Mouse (Mus musculus) CH12.LX (cell line): ENCODE measurements around the gene Nagpa. TPM values are rescaled to one million over a fixed set of nuclear protein-coding genes. Genes with fewer than 3 reads are reported as not detected.
"Not testable (repeated sequence)": the region's sequence is repeated elsewhere in the genome, so short reads cannot be mapped to it uniquely, and the experiment has no call there.

Source experiments
- DNase-seq: peaks from one replicate; pipeline ENCODE4 v3.0.0-alpha.2; 2013; ENCODE audit errors: extremely low read depth
- H3K27ac ChIP-seq: 2 replicates; pipeline ENCODE4 v1.5.1; 2012; ENCODE audit warnings: low read depth, mild to moderate bottlenecking, control low read depth, moderate library complexity; ENCODE audit not compliant: insufficient read depth
- H3K27me3 ChIP-seq: replicated peaks from 2 replicates; pipeline ENCODE3; 2012; ENCODE audit warnings: inconsistent platforms
- H3K36me3 ChIP-seq, 2 experiments: replicated peaks in 1 of 2; 2 replicates each; pipeline versions ENCODE3 to v1.6.1; 2012; ENCODE audit warnings: inconsistent platforms in 1 of 2, low read length in 1 of 2, mild to moderate bottlenecking in 1 of 2, mixed read lengths in 1 of 2, moderate library complexity in 1 of 2; ENCODE audit not compliant: control insufficient read depth in 1 of 2, insufficient read depth in 1 of 2
- H3K4me1 ChIP-seq, 2 experiments: 2 replicates each; pipeline ENCODE4 v1.6.1; 2012; ENCODE audit warnings: inconsistent platforms in 1 of 2, moderate library complexity in 1 of 2; ENCODE audit not compliant: insufficient read depth in 2 of 2, control insufficient read depth in 1 of 2
- H3K4me2 ChIP-seq: 2 replicates; pipeline ENCODE4 v1.6.1; 2012; ENCODE audit warnings: low read depth, mild to moderate bottlenecking, control low read depth; ENCODE audit not compliant: poor library complexity, insufficient read depth, severe bottlenecking
- H3K4me3 ChIP-seq, 3 experiments: fragments of 150-350 bp in 1 of 3; sonication (generic) in 1 of 3; replicated peaks in 1 of 3; 2 replicates each; pipeline versions ENCODE3 to v1.5.1; 2011 to 2012; ENCODE audit warnings: low read depth in 2 of 3, low read length in 2 of 3, mild to moderate bottlenecking in 2 of 3, moderate library complexity in 2 of 3, control low read depth in 1 of 3, improper control_type of control experiment in 1 of 3, inconsistent platforms in 1 of 3, mixed read lengths in 1 of 3; ENCODE audit not compliant: poor library complexity in 1 of 3
- H3K79me2 ChIP-seq: replicated peaks from 2 replicates; pipeline ENCODE4 v1.6.1; 2012; ENCODE audit warnings: mild to moderate bottlenecking, moderate library complexity; ENCODE audit not compliant: control insufficient read depth, poor library complexity, insufficient read depth, severe bottlenecking; ENCODE audit errors: extremely low read depth
- H3K9ac ChIP-seq: 2 replicates; pipeline ENCODE4 v1.6.1; 2012; ENCODE audit warnings: low read depth, mild to moderate bottlenecking, control low read depth, moderate library complexity; ENCODE audit not compliant: insufficient read depth
- H3K9me3 ChIP-seq: replicated peaks from 2 replicates; pipeline ENCODE3; 2012; ENCODE audit warnings: low read length, inconsistent platforms, mixed read lengths
- JUND ChIP-seq: conservative IDR thresholded peaks from 2 replicates; pipeline ENCODE4 v1.6.1; 2011; ENCODE audit warnings: low read depth, low read length, improper control_type of control experiment
- MEF2A ChIP-seq: IDR thresholded peaks from 2 replicates; pipeline ENCODE4 v1.6.1; 2014; ENCODE audit warnings: low read depth, mild to moderate bottlenecking, inconsistent platforms, low read length, improper control_type of control experiment, borderline replicate concordance
- NRF1 ChIP-seq: IDR thresholded peaks from 2 replicates; pipeline ENCODE4 v1.6.1; 2014; ENCODE audit warnings: low read depth, mild to moderate bottlenecking, inconsistent platforms, low read length, improper control_type of control experiment, moderate library complexity
- RAD21 ChIP-seq: IDR thresholded peaks from 2 replicates; pipeline ENCODE4 v1.6.1; 2011; ENCODE audit warnings: low read depth, mild to moderate bottlenecking, low read length, improper control_type of control experiment, moderate library complexity
- dilution Hi-C: fragments of 300-500 bp; cut with MboI; formaldehyde crosslinking; loops from 2 replicates; pipeline ENCODE4 v1.14.3; 2020; ENCODE audit warnings: low sequenced_read_pairs; ENCODE audit not compliant: extremely low pct_unique_long_range_greater_than_20kb, extremely low pct_ligation_motif_present
- in situ Hi-C: fragments of 300-500 bp; cut with MboI; formaldehyde crosslinking; loops from 3 replicates; pipeline ENCODE4 v1.14.3; 2019; ENCODE audit warnings: low sequenced_read_pairs, low pct_ligation_motif_present, low pct_unique_long_range_greater_than_20kb, mixed read lengths
- polyA plus RNA-seq: library from polyadenylated mRNA; unstranded; fragments of >175 nt; gene quantifications from 2 replicates; pipeline ENCODE4 v1.2.1, GENCODE M21; 2012; ENCODE audit warnings: low read depth; ENCODE audit not compliant: insufficient read length
- total RNA-seq, 2 experiments: library from RNA; depleted of rRNA; stranded (reverse); fragments of 300-350 nt in 1 of 2; fragments of >200 nt in 1 of 2; gene quantifications; 2 replicates each; pipeline ENCODE4 v1.2.3; 2012 to 2014

Gene Nagpa
- total and polyA plus RNA-seq, 3 experiments, result 41.9 to 80.6 (median 50.2) TPM

DNA sequence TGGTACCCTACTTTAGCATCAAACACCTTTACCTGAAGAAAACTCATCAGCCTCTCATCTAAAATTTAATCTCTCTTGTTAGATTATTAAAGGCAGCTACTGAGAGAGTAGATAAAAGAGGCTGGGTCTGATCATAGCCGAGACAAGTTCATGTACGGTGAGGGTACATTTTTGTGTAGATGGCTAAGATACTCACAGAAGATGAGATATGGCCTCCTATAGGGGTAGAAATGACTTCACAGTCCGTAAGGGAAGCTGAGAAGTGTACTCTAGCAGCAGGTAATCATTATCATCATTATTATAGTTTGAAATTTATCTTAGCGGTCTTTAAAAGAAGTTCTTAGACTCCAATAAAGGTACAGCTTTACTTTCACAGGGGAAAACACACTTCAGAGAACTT is 29.2 kb upstream of the Nagpa start:
- TF ChIP-seq RAD21 (no peak), JUND (no peak), NRF1 (no peak), MEF2A (no peak)
- Histone ChIP-seq H3K9me3 (peaks cover 11% of the 10 kb centered on the region), H3K36me3 (peaks cover 9 to 27% of the 10 kb centered on the region in 2 experiments), H3K4me2 (peak overlapping the region; percentile 50), H3K27me3 (peaks cover 4% of the 10 kb centered on the region), H3K9ac (no peak overlapping the region; the same call in 1 of the 2 replicates), H3K27ac (no peak overlapping the region), H3K79me2 (peaks cover 15% of the 10 kb centered on the region; the same call in 1 of the 2 replicates), H3K4me1 (peaks cover 6 to 24% of the 10 kb centered on the region in 2 experiments; a peak in 3 of 4 replicates), H3K4me3 (peak overlapping the region in 2 of 3 experiments; percentile 44 to 84)
- dilution Hi-C loops, result no loop called here
- DNase-seq, result no peak
- in situ Hi-C loops, result no loop called here

DNA sequence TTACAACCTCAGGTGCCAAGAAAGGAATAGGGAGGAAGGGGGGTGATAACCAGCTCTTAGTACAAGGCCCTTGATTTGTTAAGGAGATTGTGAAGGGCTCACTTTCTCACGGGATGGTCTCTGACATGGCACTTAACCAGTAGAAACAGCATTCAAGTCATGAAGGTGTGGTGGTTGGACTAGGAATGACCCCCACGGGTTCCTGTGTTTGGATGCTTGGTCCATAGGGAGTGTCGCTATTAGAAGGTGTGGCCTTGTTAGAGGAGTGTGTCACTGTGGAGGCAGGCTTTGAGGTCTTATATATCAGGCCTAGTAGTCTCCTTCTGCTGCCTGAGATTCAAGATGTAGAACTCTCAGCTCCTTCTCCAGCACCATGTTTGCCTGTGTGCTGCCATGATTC is 24.3 kb upstream of the Nagpa start:
- peaks cover 11% of the 10 kb centered on the region for H3K9me3 ChIP-seq
- DNase-seq, in situ Hi-C loops, H3K4me3 ChIP-seq, H3K79me2 ChIP-seq, H3K4me2 ChIP-seq, H3K36me3 ChIP-seq, H3K27ac ChIP-seq, H3K27me3 ChIP-seq, dilution Hi-C loops, H3K4me1 ChIP-seq, H3K9ac ChIP-seq: not testable (repeated sequence)

DNA sequence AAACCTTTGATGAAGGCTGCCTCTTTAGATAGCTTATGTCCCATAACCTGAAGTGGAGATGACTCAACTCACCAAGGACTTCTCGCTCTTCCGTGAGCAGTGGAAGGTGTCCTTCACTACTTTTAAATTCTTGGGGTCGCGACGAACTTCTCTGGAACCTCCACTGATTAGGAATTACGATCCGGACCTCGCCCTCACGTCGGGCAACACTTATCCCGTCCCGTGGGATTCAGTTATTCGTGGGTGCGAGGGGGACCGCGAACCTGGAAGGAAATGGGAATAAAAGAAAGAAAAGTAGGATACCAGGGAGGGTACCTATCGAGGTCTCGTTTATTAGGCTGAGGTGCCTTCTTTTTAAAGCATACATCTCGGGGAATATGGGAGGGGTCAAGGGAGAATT is 23.7 kb upstream of the Nagpa start:
- in situ Hi-C loops, H3K27ac ChIP-seq, H3K4me2 ChIP-seq, H3K4me1 ChIP-seq, dilution Hi-C loops, H3K4me3 ChIP-seq, H3K79me2 ChIP-seq, H3K36me3 ChIP-seq, H3K9ac ChIP-seq, H3K27me3 ChIP-seq, DNase-seq: not testable (repeated sequence)
- H3K9me3 ChIP-seq, result peaks cover 11% of the 10 kb centered on the region

DNA sequence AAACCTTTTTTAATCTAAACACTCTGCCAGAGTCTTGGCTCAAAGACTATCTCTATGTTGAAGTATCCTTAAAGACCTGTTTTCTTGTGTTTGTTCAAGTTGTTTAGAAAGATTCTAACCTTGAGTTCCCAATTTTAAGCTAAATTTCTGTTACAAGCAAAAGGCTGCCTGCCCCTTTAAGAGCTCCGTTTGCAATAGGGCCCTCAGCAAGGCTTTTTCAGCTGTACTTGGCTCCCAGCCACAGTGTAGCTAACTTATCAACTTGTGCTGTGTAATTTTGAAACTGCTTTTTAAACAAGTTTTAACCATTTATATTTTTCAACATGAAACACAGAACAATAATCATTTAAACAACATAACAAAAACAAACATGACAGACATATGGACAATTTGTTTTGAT is 22.7 kb upstream of the Nagpa start:
- H3K9ac ChIP-seq, dilution Hi-C loops, H3K27ac ChIP-seq, H3K4me3 ChIP-seq, in situ Hi-C loops, H3K36me3 ChIP-seq, H3K4me1 ChIP-seq, H3K4me2 ChIP-seq, DNase-seq, H3K79me2 ChIP-seq: not testable (repeated sequence)
- Histone ChIP-seq H3K9me3 (peaks cover 11% of the 10 kb centered on the region), H3K27me3 (peaks cover 18% of the 10 kb centered on the region)
